Mouse (Mus musculus) CH12.LX (cell line): ENCODE data around the gene Sertad4. TPM values are rescaled to one million over a fixed set of nuclear protein-coding genes. Genes with fewer than 3 reads are reported as not detected.

Source experiments
- DNase-seq: peaks from one replicate; pipeline ENCODE4 v3.0.0-alpha.2; 2013; ENCODE audit errors: extremely low read depth
- H3K27ac ChIP-seq: 2 replicates; pipeline ENCODE4 v1.5.1; 2012; ENCODE audit warnings: low read depth, mild to moderate bottlenecking, control low read depth, moderate library complexity; ENCODE audit not compliant: insufficient read depth
- H3K27me3 ChIP-seq: replicated peaks from 2 replicates; pipeline ENCODE3; 2012; ENCODE audit warnings: inconsistent platforms
- H3K36me3 ChIP-seq, 2 experiments: replicated peaks in 1 of 2; 2 replicates each; pipeline versions ENCODE3 to v1.6.1; 2012; ENCODE audit warnings: inconsistent platforms in 1 of 2, low read length in 1 of 2, mild to moderate bottlenecking in 1 of 2, mixed read lengths in 1 of 2, moderate library complexity in 1 of 2; ENCODE audit not compliant: control insufficient read depth in 1 of 2, insufficient read depth in 1 of 2
- H3K4me1 ChIP-seq, 2 experiments: 2 replicates each; pipeline ENCODE4 v1.6.1; 2012; ENCODE audit warnings: inconsistent platforms in 1 of 2, moderate library complexity in 1 of 2; ENCODE audit not compliant: insufficient read depth in 2 of 2, control insufficient read depth in 1 of 2
- H3K4me2 ChIP-seq: 2 replicates; pipeline ENCODE4 v1.6.1; 2012; ENCODE audit warnings: low read depth, mild to moderate bottlenecking, control low read depth; ENCODE audit not compliant: poor library complexity, insufficient read depth, severe bottlenecking
- H3K4me3 ChIP-seq, 3 experiments: fragments of 150-350 bp in 1 of 3; sonication (generic) in 1 of 3; replicated peaks in 1 of 3; 2 replicates each; pipeline versions ENCODE3 to v1.5.1; 2011 to 2012; ENCODE audit warnings: low read depth in 2 of 3, low read length in 2 of 3, mild to moderate bottlenecking in 2 of 3, moderate library complexity in 2 of 3, control low read depth in 1 of 3, improper control_type of control experiment in 1 of 3, inconsistent platforms in 1 of 3, mixed read lengths in 1 of 3; ENCODE audit not compliant: poor library complexity in 1 of 3
- H3K79me2 ChIP-seq: replicated peaks from 2 replicates; pipeline ENCODE4 v1.6.1; 2012; ENCODE audit warnings: mild to moderate bottlenecking, moderate library complexity; ENCODE audit not compliant: control insufficient read depth, poor library complexity, insufficient read depth, severe bottlenecking; ENCODE audit errors: extremely low read depth
- H3K9ac ChIP-seq: 2 replicates; pipeline ENCODE4 v1.6.1; 2012; ENCODE audit warnings: low read depth, mild to moderate bottlenecking, control low read depth, moderate library complexity; ENCODE audit not compliant: insufficient read depth
- H3K9me3 ChIP-seq: replicated peaks from 2 replicates; pipeline ENCODE3; 2012; ENCODE audit warnings: low read length, inconsistent platforms, mixed read lengths
- BHLHE40 ChIP-seq: IDR thresholded peaks from 2 replicates; pipeline ENCODE4 v1.6.1; 2011; ENCODE audit warnings: mild to moderate bottlenecking, low read depth, low read length, improper control_type of control experiment
- E2F4 ChIP-seq: IDR thresholded peaks from 2 replicates; pipeline ENCODE4 v1.6.1; 2011; ENCODE audit warnings: low read depth, low read length, improper control_type of control experiment; ENCODE audit not compliant: insufficient replicate concordance
- ELF1 ChIP-seq: IDR thresholded peaks from 2 replicates; pipeline ENCODE4 v1.6.1; 2014; ENCODE audit warnings: low read depth, mild to moderate bottlenecking, inconsistent platforms, low read length, improper control_type of control experiment
- EP300 ChIP-seq: IDR thresholded peaks from 2 replicates; pipeline ENCODE4 v1.6.1; 2011; ENCODE audit warnings: low read length, improper control_type of control experiment
- ETS1 ChIP-seq: conservative IDR thresholded peaks from 2 replicates; pipeline ENCODE4 v1.6.1; 2012; ENCODE audit warnings: low read depth, mild to moderate bottlenecking, inconsistent platforms, low read length, improper control_type of control experiment, moderate library complexity
- IRF4 ChIP-seq: IDR thresholded peaks from 2 replicates; pipeline ENCODE4 v1.6.1; 2014; ENCODE audit warnings: low read depth, mild to moderate bottlenecking, inconsistent platforms, low read length, improper control_type of control experiment
- JUND ChIP-seq: conservative IDR thresholded peaks from 2 replicates; pipeline ENCODE4 v1.6.1; 2011; ENCODE audit warnings: low read depth, low read length, improper control_type of control experiment
- KAT2A ChIP-seq: IDR thresholded peaks from 2 replicates; pipeline ENCODE4 v1.6.1; 2012; ENCODE audit warnings: low read length, improper control_type of control experiment, inconsistent platforms; ENCODE audit not compliant: insufficient replicate concordance
- MAZ ChIP-seq: IDR thresholded peaks from 2 replicates; pipeline ENCODE4 v1.6.1; 2012; ENCODE audit warnings: low read depth, mild to moderate bottlenecking, inconsistent platforms, low read length, improper control_type of control experiment, moderate library complexity
- MXI1 ChIP-seq: IDR thresholded peaks from 2 replicates; pipeline ENCODE4 v1.6.1; 2011; ENCODE audit warnings: mild to moderate bottlenecking, low read depth, low read length, improper control_type of control experiment
- MYC ChIP-seq: IDR thresholded peaks from 2 replicates; pipeline ENCODE4 v1.6.1; 2011; ENCODE audit warnings: low read depth, mild to moderate bottlenecking, improper control_type of control experiment, low read length
- NELFE ChIP-seq: IDR thresholded peaks from 2 replicates; pipeline ENCODE4 v1.6.1; 2011; ENCODE audit warnings: low read depth, low read length, improper control_type of control experiment
- NRF1 ChIP-seq: IDR thresholded peaks from 2 replicates; pipeline ENCODE4 v1.6.1; 2014; ENCODE audit warnings: low read depth, mild to moderate bottlenecking, inconsistent platforms, low read length, improper control_type of control experiment, moderate library complexity
- RAD21 ChIP-seq: IDR thresholded peaks from 2 replicates; pipeline ENCODE4 v1.6.1; 2011; ENCODE audit warnings: low read depth, mild to moderate bottlenecking, low read length, improper control_type of control experiment, moderate library complexity
- RCOR1 ChIP-seq: conservative IDR thresholded peaks from 2 replicates; pipeline ENCODE4 v1.6.1; 2012; ENCODE audit warnings: low read depth, mild to moderate bottlenecking, inconsistent platforms, low read length, improper control_type of control experiment
- SMC3 ChIP-seq: IDR thresholded peaks from 2 replicates; pipeline ENCODE4 v1.6.1; 2011; ENCODE audit warnings: low read depth, low read length, improper control_type of control experiment
- TCF12 ChIP-seq: IDR thresholded peaks from 2 replicates; pipeline ENCODE4 v1.6.1; 2014; ENCODE audit warnings: low read depth, mild to moderate bottlenecking, inconsistent platforms, low read length, improper control_type of control experiment
- UBTF ChIP-seq: IDR thresholded peaks from 2 replicates; pipeline ENCODE4 v1.6.1; 2012; ENCODE audit warnings: low read depth, mild to moderate bottlenecking, inconsistent platforms, low read length, improper control_type of control experiment, moderate library complexity
- USF2 ChIP-seq: conservative IDR thresholded peaks from 2 replicates; pipeline ENCODE4 v1.6.1; 2011; ENCODE audit warnings: low read depth, low read length, improper control_type of control experiment
- ZC3H11A ChIP-seq: IDR thresholded peaks from 2 replicates; pipeline ENCODE4 v1.6.1; 2012; ENCODE audit warnings: low read depth, mild to moderate bottlenecking, inconsistent platforms, low read length, improper control_type of control experiment
- ZKSCAN1 ChIP-seq: IDR thresholded peaks from 2 replicates; pipeline ENCODE4 v1.6.1; 2012; ENCODE audit warnings: low read depth, inconsistent platforms, low read length, improper control_type of control experiment, borderline replicate concordance
- ZMIZ1 ChIP-seq: IDR thresholded peaks from 2 replicates; pipeline ENCODE4 v1.6.1; 2012; ENCODE audit warnings: low read depth, mild to moderate bottlenecking, inconsistent platforms, low read length, improper control_type of control experiment
- dilution Hi-C: fragments of 300-500 bp; cut with MboI; formaldehyde crosslinking; loops from 2 replicates; pipeline ENCODE4 v1.14.3; 2020; ENCODE audit warnings: low sequenced_read_pairs; ENCODE audit not compliant: extremely low pct_unique_long_range_greater_than_20kb, extremely low pct_ligation_motif_present
- in situ Hi-C: fragments of 300-500 bp; cut with MboI; formaldehyde crosslinking; loops from 3 replicates; pipeline ENCODE4 v1.14.3; 2019; ENCODE audit warnings: low sequenced_read_pairs, low pct_ligation_motif_present, low pct_unique_long_range_greater_than_20kb, mixed read lengths
- polyA plus RNA-seq: library from polyadenylated mRNA; unstranded; fragments of >175 nt; gene quantifications from 2 replicates; pipeline ENCODE4 v1.2.1, GENCODE M21; 2012; ENCODE audit warnings: low read depth; ENCODE audit not compliant: insufficient read length
- total RNA-seq, 2 experiments: library from RNA; depleted of rRNA; stranded (reverse); fragments of 300-350 nt in 1 of 2; fragments of >200 nt in 1 of 2; gene quantifications; 2 replicates each; pipeline ENCODE4 v1.2.3; 2012 to 2014

Sertad4 gene
- total and polyA plus RNA-seq, 3 experiments, result 0.74 TPM; not detected in 2

GRCm38 (mm10) chr1:192861305-192861960 is 5.9 kb upstream of the Sertad4 start:
- Histone ChIP-seq H3K4me2 (no peak overlapping the region), H3K27ac (no peak overlapping the region), H3K9me3 (no peaks in the 10 kb centered on the region), H3K4me1 (peaks cover 0 to 1% of the 10 kb centered on the region in 2 experiments; a peak in 1 of 4 replicates), H3K79me2 (no peaks in the 10 kb centered on the region), H3K4me3 (no peak overlapping the region), H3K9ac (no peak overlapping the region), H3K27me3 (peaks cover under 1% of the 10 kb centered on the region), H3K36me3 (no peaks in the 10 kb centered on the region)
- dilution Hi-C loops, result no loop called here
- in situ Hi-C loops, result no loop called here
- TF ChIP-seq ZC3H11A (no peak), BHLHE40 (no peak), ETS1 (no peak), MYC (no peak), ELF1 (no peak), MAZ (no peak), ZMIZ1 (no peak), MXI1 (no peak), E2F4 (no peak), NRF1 (no peak), IRF4 (no peak), USF2 (no peak), EP300 (no peak), JUND (no peak), KAT2A (no peak), ZKSCAN1 (no peak), RAD21 (no peak), UBTF (no peak)
- DNase-seq, result no peak

GRCm38 (mm10) chr1:192860273-192860672 is 4.7 kb upstream of the Sertad4 start:
- no peaks in the 10 kb centered on the region for H3K79me2 ChIP-seq
- H3K36me3 ChIP-seq, result no peaks in the 10 kb centered on the region
- H3K27ac ChIP-seq, result no peak overlapping the region
- H3K9ac ChIP-seq, result no peak overlapping the region
- peaks cover 4% of the 10 kb centered on the region for H3K27me3 ChIP-seq
- H3K4me2 ChIP-seq, result no peak overlapping the region
- DNase-seq, result no peak
- in situ Hi-C loops, result no loop called here
- H3K9me3 ChIP-seq, result no peaks in the 10 kb centered on the region
- no peak overlapping the region for H3K4me3 ChIP-seq
- peaks cover 0 to 4% of the 10 kb centered on the region in 2 experiments; a peak in 1 of 4 replicates for H3K4me1 ChIP-seq
- dilution Hi-C loops, result no loop called here
- no peak for TF ChIP-seq MXI1
- no peak for TF ChIP-seq E2F4
- no peak for TF ChIP-seq EP300
- TF ChIP-seq KAT2A, result no peak
- TF ChIP-seq RAD21, result no peak
- TF ChIP-seq MYC, result no peak
- TF ChIP-seq RCOR1, result no peak
- TF ChIP-seq USF2, result no peak
- TF ChIP-seq SMC3, result no peak
- TF ChIP-seq ZMIZ1, result no peak
- TF ChIP-seq TCF12, result no peak
- TF ChIP-seq NELFE, result no peak
- no peak for TF ChIP-seq NRF1
- TF ChIP-seq, all 38 proteins: peak for 0
